Mouse (Mus musculus) cerebellum, adult 18-20 months (tissue): ENCODE measurements around the gene Krba1.

Source experiments
- DNase-seq, 2 experiments: peaks; one replicate each; pipeline ENCODE4 v3.0.0; 2021

Krba1 gene

GRCm38 (mm10) chr6:48395105-48396007 is at the start of gene Krba1:
Krba1 (plus strand) TSS chr6:48395586.
- peak; percentile 94 to 97 for DNase-seq

GRCm38 (mm10) chr6:48358897-48359296 is 36.5 kb upstream of the Krba1 start:
- DNase-seq = no peak

GRCm38 (mm10) chr6:48366322-48366996 is 28.9 kb upstream of the Krba1 start:
- peak; percentile 10 to 15 for DNase-seq

- DNase-seq = no peak
Observed at GRCm38 (mm10) chr6:48388221-48388620, 7.2 kb upstream of the Krba1 start.

GRCm38 (mm10) chr6:48393811-48394210 is 1.6 kb upstream of the Krba1 start:
- DNase-seq = peak in 1 of 2 experiments; percentile 7

GRCm38 (mm10) chr6:48396008-48396595 is 716 bp downstream of the Krba1 start:
- peak in 1 of 2 experiments; percentile 53 for DNase-seq

GRCm38 (mm10) chr6:48396686-48397085 is 1.3 kb downstream of the Krba1 start:
- no peak for DNase-seq

- peak; percentile 74 to 84 for DNase-seq
Observed at GRCm38 (mm10) chr6:48397336-48397735, 1.9 kb downstream of the Krba1 start.

- DNase-seq = peak in 1 of 2 experiments; percentile 17
Observed at GRCm38 (mm10) chr6:48399906-48400305, 4.5 kb downstream of the Krba1 start.

- peak in 1 of 2 experiments; percentile 3 for DNase-seq
Observed at GRCm38 (mm10) chr6:48404071-48404470, 8.7 kb downstream of the Krba1 start.

GRCm38 (mm10) chr6:48409726-48410343 is 14.4 kb downstream of the Krba1 start:
- peak in 1 of 2 experiments; percentile 5 for DNase-seq

- peak; percentile 1 to 3 for DNase-seq
Observed at GRCm38 (mm10) chr6:48410551-48410950, 15.2 kb downstream of the Krba1 start.

GRCm38 (mm10) chr6:48411193-48412092 is 16.1 kb downstream of the Krba1 start:
- DNase-seq = peak; percentile 56 to 57

- DNase-seq = peak; percentile 43 to 48
Observed at GRCm38 (mm10) chr6:48412147-48412546, 16.8 kb downstream of the Krba1 start.

- DNase-seq = no peak
Observed at GRCm38 (mm10) chr6:48412662-48413061, 17.3 kb downstream of the Krba1 start.

- peak; percentile 45 to 51 for DNase-seq
Observed at GRCm38 (mm10) chr6:48413081-48413480, 17.7 kb downstream of the Krba1 start.

- DNase-seq = peak in 1 of 2 experiments; percentile 1
Observed at GRCm38 (mm10) chr6:48414886-48415285, 19.5 kb downstream of the Krba1 start.

GRCm38 (mm10) chr6:48415636-48416035 is 20.2 kb downstream of the Krba1 start:
- DNase-seq = no peak

- DNase-seq = no peak
Observed at GRCm38 (mm10) chr6:48416486-48416885, 21.1 kb downstream of the Krba1 start.

GRCm38 (mm10) chr6:48420647-48421046 is 25.3 kb downstream of the Krba1 start:
- DNase-seq = no peak

- DNase-seq = peak; percentile 73 to 82
Observed at GRCm38 (mm10) chr6:48423336-48423735, 27.9 kb downstream of the Krba1 start.

- peak in 1 of 2 experiments; percentile 38 for DNase-seq
Observed at GRCm38 (mm10) chr6:48424074-48424473, 28.7 kb downstream of the Krba1 start.
